Comparison of ENCODE assay signal across 9 mouse cellular contexts in the genomic region with DNA sequence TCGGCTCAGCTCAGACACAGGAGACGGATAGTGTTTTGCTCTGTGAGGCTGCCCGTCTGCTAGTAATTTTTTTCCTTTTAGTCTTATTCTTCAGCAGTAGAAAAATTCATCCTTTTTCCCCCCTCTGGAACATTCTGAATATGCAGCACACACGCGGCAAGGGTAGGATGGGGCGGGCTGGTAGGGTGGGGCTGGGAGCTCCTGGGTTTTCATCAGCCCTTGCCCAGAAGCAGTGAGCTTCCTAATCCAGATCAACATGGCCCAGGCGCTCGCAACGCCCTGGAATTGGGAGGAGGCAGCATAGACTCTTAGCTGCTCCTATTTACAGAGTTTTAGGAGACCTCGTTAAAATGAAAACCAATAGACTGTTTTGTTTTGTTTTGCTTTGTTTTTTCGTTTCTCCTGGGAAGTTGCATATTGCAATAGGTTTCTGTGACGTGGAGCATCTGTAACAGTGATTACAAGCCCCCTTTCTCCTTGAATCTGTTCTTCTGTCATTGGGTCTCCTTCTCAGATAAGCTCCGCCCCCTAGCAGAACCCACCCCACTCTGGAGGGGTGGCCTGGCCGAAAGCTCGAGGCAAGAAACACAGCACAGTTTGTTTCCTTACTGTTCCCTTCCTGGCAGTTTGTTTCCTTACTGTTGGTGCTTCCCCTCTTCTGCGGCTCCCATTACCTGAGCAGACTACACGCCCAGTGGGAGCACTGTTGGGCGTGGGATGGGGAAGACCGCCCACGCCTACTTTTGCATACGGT. TPM values are rescaled to one million over a fixed set of nuclear protein-coding genes. Genes with fewer than 3 reads are reported as not detected.
DNase-seq lines count a peak whose midpoint lies in the region; ATAC-seq lines count a peak whose summit lies in the region.
"Had no signal": no experiment of that assay in that cellular context is flagged by ENCODE, and none has a peak within 500 bp of the region (broad histone marks: within the 10 kb centered on the region; RNA-seq: fewer than 3 reads in every experiment).

No protein-coding gene starts in this region.

- peak overlapping the region; percentile 41 for H3K4me2 ChIP-seq in intestine, embryonic 14.5 days (ENCODE audit: low read length)
- 0 out of 2 replicates have a peak overlapping the region, but pooled peaks have one; percentile 10 for H3K4me2 ChIP-seq in neural tube, embryonic 12.5 days (replicated peaks)

- H3K36me3 ChIP-seq in intestine, embryonic 14.5 days (ENCODE audit: control insufficient read depth, insufficient read depth, low read length) = no peaks in the 10 kb centered on the region
- no peaks in the 10 kb centered on the region for H3K36me3 ChIP-seq in neural tube, embryonic 12.5 days

- H3K4me1 ChIP-seq in intestine, embryonic 14.5 days (replicated peaks; ENCODE audit: control insufficient read depth, insufficient read depth, low read length) = no peaks in the 10 kb centered on the region
- peaks cover 9% of the 10 kb centered on the region; the same call in 1 of the 2 replicates for H3K4me1 ChIP-seq in neural tube, embryonic 12.5 days

- ATAC-seq in intestine, embryonic 14.5 days (replicated peaks; ENCODE audit: low FRiP score, low TSS enrichment, low read depth) = no peak
- ATAC-seq in neural tube, embryonic 12.5 days (ENCODE audit: low FRiP score, low read depth) = no peak

- H3K4me3 ChIP-seq in intestine, embryonic 14.5 days (ENCODE audit: low read depth, low read length) = peak overlapping the region; percentile 16
- H3K4me3 ChIP-seq in neural tube, embryonic 12.5 days = no peak overlapping the region

- no peaks in the 10 kb centered on the region for H3K27me3 ChIP-seq in intestine, embryonic 14.5 days (replicated peaks; ENCODE audit: control insufficient read depth, insufficient read depth, low read length)
- no peaks in the 10 kb centered on the region for H3K27me3 ChIP-seq in neural tube, embryonic 12.5 days (replicated peaks)

- H3K27ac ChIP-seq in intestine, embryonic 14.5 days (ENCODE audit: low read depth) = no peak overlapping the region
- H3K27ac ChIP-seq in neural tube, embryonic 12.5 days = no peak overlapping the region

- WGBS in intestine, embryonic 14.5 days = 46% methylated on average over 21 of the region's 21 CpGs
- 65% methylated on average over 21 of the region's 21 CpGs for WGBS in neural tube, embryonic 12.5 days

- DNase-seq in kidney, postnatal 4 days = peak; percentile 37 to 53
- no peak for DNase-seq in kidney, adult 11 months
- peak; percentile 13 for DNase-seq in embryo, embryonic 10.5 days (ENCODE audit: low spot score)
- no peak for DNase-seq in intestine, embryonic 14.5 days (ENCODE audit: low spot score)
- no peak for DNase-seq in urinary bladder, postnatal 10 days (ENCODE audit: low spot score)
- no peak for DNase-seq in layer of hippocampus, adult 9-11 months
- no peak for DNase-seq in cerebellum, postnatal 4 days (ENCODE audit: low spot score in 2 of 2)
- DNase-seq: right cerebral cortex, adult 18-20 months had no signal

- no peak overlapping the region for H3K9ac ChIP-seq in intestine, embryonic 14.5 days (ENCODE audit: low read length)
- no peak overlapping the region for H3K9ac ChIP-seq in neural tube, embryonic 12.5 days

- no peaks in the 10 kb centered on the region for H3K9me3 ChIP-seq in intestine, embryonic 14.5 days (ENCODE audit: control insufficient read depth, low read length)
- H3K9me3 ChIP-seq in neural tube, embryonic 12.5 days = no peaks in the 10 kb centered on the region

RNA-seq across cellular contexts. Expression of gene 1700001L19Rik, which starts 10.6 kb away (rescaled TPM):
- 0.32 and 0.50 TPM in 2 replicates for polyA plus RNA-seq in intestine, embryonic 14.5 days (2014; fragmentation: Nextera tagmentation; extraction: Ambion mirVana)
- polyA plus RNA-seq in neural tube, embryonic 12.5 days (2016; fragmentation: Nextera tagmentation; extraction: Ambion mirVana) = 1.6 and 1.8 TPM in 2 replicates

RNA-seq across cellular contexts. Expression of gene Fastkd3, which starts 25.8 kb away (rescaled TPM):
- 34.8 and 37.3 TPM in 2 replicates for polyA plus RNA-seq in intestine, embryonic 14.5 days (2014; fragmentation: Nextera tagmentation; extraction: Ambion mirVana)
- 27.5 and 29.2 TPM in 2 replicates for polyA plus RNA-seq in neural tube, embryonic 12.5 days (2016; fragmentation: Nextera tagmentation; extraction: Ambion mirVana)

RNA-seq across cellular contexts. Expression of gene Mtrr, which starts 25.9 kb away (rescaled TPM):
- polyA plus RNA-seq in intestine, embryonic 14.5 days (2014; fragmentation: Nextera tagmentation; extraction: Ambion mirVana) = 19.1 and 19.2 TPM in 2 replicates
- 15.5 and 16.5 TPM in 2 replicates for polyA plus RNA-seq in neural tube, embryonic 12.5 days (2016; fragmentation: Nextera tagmentation; extraction: Ambion mirVana)

Comparison
In these comparisons a context has a peak if more than half of its experiments do, and no peak if none do; other contexts are left out.
1. DNase-seq: peak in kidney, postnatal 4 days (2 of 2) and embryo, embryonic 10.5 days (single experiment); none in kidney, adult 11 months (single experiment), intestine, embryonic 14.5 days (single experiment), urinary bladder, postnatal 10 days (single experiment), layer of hippocampus, adult 9-11 months (single experiment) and cerebellum, postnatal 4 days (0 of 2).